Mouse (Mus musculus) cerebellum, adult 9-10 months (tissue): ENCODE measurements around the gene Adgrf1.
"Not testable (repeated sequence)": the region's sequence is repeated elsewhere in the genome, so short reads cannot be mapped to it uniquely, and the experiment has no call there.

ENCODE experiments used
- DNase-seq: peaks from one replicate; pipeline ENCODE4 v3.0.0; 2022

Adgrf1 gene

DNA sequence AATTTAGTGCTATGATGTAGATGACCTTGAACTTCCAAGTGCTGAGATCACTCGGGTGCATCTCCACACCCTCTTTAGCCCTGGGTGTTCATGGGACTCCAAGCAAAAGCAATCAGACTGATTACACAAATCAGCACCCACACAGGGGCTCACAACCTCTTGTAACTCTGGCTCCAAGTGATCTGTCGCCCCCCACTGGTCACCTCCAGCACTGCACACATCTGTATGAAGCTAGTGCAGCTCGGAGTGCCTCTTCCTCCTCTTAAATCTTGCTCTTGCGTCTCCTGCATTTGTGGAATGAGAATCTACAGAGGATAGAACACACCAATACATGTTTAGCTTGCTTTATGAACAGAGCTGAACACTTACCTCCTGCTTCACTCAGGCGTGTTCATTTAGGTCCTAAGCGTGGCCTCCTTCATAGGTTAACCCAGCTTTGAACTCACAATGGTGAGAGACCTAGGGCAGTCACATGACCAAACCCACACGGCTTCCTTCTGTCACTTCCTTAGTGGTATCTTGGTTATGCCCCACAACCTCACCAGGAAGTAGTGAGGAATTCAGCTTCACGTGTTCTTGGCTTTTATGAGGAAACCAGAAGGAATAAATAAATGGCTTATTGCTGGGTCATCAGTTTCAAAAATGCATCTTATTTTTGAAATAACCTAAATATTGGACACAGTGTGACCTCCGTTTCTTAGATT, 2.9 kb upstream of the Adgrf1 start:
- no peak for DNase-seq

DNA sequence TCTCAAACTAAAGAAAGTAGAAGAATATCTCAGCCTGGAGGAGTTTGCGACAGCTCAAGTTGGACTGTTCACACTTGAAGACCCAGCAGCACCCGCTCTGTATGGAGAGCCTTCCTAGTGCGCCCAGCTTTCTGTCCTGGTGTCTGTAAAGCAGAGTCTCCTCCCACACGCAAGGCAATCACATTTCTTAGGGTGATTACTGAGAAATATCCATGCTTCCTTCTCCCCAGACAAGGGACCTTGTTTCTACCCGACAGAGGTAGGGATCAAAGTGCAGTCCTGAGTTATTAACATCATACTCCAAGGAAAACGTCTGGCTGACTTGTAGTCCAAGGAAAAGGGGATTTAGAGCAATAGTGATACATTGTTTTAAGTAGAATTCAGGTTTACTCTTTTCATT, 6.1 kb downstream of the Adgrf1 start:
- DNase-seq, result no peak

DNA sequence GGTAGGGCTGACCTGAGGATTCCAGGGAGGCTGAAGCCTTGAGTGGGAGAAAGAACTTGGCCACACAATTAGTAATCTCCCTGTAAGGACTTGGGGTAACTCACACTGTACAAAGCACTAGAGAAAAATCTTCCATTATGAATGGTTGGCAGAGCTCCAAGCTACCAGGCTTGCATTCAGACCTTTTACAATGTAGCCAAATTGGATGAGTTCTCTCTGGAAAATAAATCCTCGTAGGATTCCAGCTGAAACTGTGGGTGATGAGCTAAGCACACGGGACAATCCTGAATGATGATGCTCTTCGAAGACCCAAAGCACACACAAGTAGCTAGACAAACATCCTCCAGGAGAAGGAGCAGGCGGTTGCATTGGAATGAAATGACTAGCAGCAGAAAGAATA, 7.1 kb downstream of the Adgrf1 start:
- DNase-seq, result no peak

GRCm38 (mm10) chr17:43279671-43280070, 9.5 kb downstream of the Adgrf1 start:
- no peak for DNase-seq

- peak; percentile 46 for DNase-seq
Observed at GRCm38 (mm10) chr17:43282353-43282752, 12.2 kb downstream of the Adgrf1 start.

GRCm38 (mm10) chr17:43282828-43283227, 12.7 kb downstream of the Adgrf1 start:
- no peak for DNase-seq

- DNase-seq, result no peak
Observed at GRCm38 (mm10) chr17:43299515-43299914, 29.4 kb downstream of the Adgrf1 start.

GRCm38 (mm10) chr17:43325986-43326671, 56.0 kb downstream of the Adgrf1 start:
- no peak for DNase-seq

DNA sequence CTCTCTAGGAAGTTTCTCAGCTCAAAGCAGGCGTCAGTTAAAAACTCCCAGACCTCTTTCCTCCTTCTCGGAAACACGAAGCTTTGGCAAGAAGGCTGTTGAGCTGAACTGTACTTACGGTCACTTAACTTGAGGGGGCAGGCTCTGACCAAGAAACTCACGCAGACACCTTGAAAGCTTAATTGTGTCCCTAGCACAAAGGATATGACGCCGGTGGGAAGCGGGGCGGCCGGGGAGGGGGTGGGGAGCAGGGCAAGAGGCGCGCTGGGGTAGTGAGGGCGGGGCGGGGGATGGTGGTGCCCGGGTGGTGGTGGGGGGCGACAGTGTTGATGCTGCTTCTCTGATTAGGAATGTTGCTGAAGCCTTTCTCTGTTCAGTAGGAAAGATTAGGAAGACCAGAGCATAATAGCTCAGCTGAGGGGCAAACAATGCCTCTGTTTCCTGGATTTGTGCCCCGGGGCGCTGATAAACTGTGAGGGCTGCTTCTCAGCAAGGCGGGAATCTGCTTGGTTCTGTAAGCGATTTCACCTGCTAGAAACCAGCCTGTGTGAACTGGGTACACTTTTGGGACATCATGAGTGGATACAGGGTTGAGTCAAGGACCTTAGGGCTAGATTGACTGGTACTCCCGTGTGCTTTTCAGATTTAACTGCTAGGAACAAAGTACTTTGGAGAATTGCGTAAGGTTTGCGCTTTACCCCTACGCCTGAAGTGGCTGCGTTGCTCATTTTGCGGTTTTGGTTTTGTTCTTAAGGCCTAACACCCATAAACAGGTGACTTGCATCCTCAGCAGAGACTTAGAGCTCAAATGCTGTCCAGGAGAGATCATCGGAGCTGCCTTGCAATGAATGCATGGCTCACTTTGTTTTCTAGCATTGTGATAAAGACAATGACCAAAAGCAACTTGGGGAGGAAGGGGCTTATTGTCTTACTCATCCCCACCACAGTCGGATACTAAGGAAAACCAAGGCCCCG, 56.9 kb downstream of the Adgrf1 start:
- DNase-seq, result no peak

DNA sequence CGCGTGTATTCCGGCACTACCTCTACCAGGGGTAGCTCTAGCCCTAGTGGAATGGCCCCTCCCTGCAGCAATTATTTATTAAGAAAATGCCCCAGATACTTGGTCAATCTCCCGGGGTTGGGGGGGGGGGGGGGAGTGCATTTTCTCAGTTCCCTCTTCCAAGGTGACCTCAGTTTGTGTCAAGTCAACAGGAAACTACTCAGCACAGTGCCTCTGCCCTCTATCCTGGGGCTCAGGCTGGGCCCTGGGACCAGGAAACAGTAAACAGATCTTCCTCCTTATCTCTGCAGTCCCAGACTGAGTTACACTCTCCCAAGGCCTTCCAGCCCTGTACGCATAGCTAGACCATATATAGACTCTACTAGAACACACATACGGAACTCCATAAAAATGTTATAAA, 57.7 kb downstream of the Adgrf1 start:
- DNase-seq, result no peak

GRCm38 (mm10) chr17:43329216-43329615, 59.1 kb downstream of the Adgrf1 start:
- DNase-seq, result no peak

- DNase-seq, result no peak
Observed at GRCm38 (mm10) chr17:43329761-43330183, 59.6 kb downstream of the Adgrf1 start.

- no peak for DNase-seq
Observed at GRCm38 (mm10) chr17:43332686-43333085, 62.6 kb downstream of the Adgrf1 start.

- no peak for DNase-seq
Observed at GRCm38 (mm10) chr17:43334074-43334473, 63.9 kb downstream of the Adgrf1 start.

DNA sequence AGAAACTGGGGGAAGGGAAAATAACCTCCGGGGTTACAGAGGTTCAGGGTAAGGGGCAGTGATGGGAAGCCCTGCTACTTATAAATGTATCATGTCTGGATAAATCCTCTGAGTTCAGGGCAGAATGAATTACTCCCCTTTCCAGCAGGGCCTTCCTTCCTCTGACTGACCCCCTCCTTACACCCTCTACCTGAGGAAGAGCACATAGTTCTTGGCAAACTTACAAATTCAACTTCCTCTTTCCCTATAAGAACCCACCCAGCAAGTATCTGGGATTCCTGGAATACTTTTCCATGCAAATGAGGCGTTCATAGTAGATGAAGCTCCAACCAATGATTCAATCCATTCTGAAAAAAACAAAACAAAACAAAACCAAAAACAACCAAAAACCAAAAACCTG, 67.5 kb downstream of the Adgrf1 start:
- DNase-seq, result no peak

- no peak for DNase-seq
Observed at GRCm38 (mm10) chr17:43338279-43338678, 68.2 kb downstream of the Adgrf1 start.

DNA sequence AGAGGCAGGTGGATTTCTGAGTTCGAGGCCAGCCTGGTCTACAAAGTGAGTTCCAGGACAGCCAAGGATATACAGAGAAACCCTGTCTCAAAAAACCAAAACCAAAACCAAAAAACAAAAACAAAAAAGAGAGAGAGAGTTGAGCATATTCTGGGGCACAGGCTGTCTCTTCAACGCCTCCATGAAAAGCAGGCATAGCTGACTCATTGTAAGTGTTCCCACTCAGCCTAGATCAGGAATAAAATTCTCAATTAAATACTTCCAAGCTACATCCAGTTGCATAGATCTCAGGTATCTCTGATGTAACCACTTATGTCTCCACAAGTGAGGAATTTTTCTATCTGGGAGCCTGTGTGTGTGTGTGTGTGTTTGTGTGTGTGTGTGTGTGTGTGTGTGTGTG, 76.4 kb downstream of the Adgrf1 start:
- not testable (repeated sequence) for DNase-seq

DNA sequence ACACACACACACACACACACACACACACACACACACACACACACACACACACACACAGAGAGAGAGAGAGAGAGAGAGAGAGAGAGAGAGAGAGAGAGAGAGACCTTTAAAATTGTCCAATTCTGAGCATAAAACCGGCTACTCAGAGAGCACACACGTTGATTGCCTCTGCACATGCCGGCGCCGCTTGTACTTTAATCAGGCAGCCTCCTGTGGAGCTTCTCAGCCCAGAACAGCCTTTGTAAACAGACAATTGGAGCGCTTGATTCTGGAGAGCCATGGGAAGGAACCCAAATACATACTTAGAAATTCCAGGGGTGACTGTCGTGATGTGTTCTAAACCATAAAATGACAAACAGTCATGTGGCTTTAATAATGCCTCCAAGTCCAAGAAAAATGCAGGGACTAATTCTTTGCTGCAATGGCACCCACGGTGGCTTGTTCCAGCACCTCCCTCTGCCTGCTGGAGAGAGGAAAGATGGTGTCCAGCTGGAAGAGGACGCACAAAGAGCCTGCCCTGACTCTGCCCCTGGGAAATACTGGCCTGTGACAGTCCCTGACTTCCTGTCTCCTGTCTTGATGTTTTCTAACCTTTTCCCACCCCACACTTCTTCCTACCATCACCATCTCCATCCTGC, 87.9 kb downstream of the Adgrf1 start:
- DNase-seq, result no peak

GRCm38 (mm10) chr17:43359826-43360619, 89.9 kb downstream of the Adgrf1 start, which contains the start of gene Adgrf5:
TSS of gene Adgrf5 (plus strand) at chr17:43360451.
- DNase-seq, result no peak

- DNase-seq, result no peak
Observed at GRCm38 (mm10) chr17:43361021-43361420, 90.9 kb downstream of the Adgrf1 start.

DNA sequence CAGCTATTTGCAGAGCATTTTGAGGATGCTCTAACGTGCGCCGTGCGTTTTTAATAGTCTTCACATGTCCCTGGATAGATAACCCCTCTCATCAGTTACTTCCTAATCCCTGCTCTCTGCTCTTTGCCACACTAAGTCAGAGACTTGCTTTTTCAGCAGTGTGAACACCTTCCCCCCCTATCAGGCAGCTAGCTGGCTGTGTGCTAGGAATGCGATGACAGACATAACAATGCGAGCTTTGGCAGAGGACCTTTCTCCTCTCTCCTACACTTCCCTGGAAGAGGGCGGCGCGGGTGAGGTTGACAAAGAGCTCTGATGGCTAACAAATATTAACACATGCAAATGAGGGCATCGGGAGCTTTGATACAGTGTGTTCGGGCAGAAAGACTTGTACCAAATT, 92.2 kb downstream of the Adgrf1 start:
- no peak for DNase-seq

DNA sequence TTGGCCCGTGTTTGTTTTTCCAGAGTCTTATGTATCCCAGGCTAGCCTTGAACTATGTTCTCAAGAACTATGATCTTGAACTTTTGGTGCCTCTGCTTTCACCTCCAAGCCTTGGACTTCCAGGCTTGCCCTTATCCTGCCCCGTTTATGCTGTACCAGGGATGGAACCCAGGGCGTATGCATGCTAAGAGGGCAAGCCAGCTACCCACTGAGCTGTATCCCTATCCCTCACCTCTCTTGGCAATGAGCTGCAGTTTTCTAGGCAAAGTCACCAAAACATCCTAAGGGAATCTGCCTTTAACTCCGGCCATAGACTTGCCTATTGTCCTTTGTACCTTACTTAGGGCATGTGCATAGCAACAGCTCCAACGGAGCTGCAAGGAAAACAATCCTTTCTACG, 92.8 kb downstream of the Adgrf1 start:
- DNase-seq, result no peak
